Mouse (Mus musculus) erythroblast, embryonic 14.5 days (primary cell): ENCODE measurements around the gene Dlx4.

ENCODE experiments used
- GATA1 ChIP-seq: IDR thresholded peaks from 2 replicates; pipeline ENCODE4 v1.6.1; 2012; ENCODE audit warnings: low read length, inconsistent platforms, mixed read lengths
- TAL1 ChIP-seq: IDR thresholded peaks from 3 replicates; pipeline ENCODE4 v1.6.1; 2012; ENCODE audit warnings: low read length, inconsistent platforms, mixed read lengths

DNA sequence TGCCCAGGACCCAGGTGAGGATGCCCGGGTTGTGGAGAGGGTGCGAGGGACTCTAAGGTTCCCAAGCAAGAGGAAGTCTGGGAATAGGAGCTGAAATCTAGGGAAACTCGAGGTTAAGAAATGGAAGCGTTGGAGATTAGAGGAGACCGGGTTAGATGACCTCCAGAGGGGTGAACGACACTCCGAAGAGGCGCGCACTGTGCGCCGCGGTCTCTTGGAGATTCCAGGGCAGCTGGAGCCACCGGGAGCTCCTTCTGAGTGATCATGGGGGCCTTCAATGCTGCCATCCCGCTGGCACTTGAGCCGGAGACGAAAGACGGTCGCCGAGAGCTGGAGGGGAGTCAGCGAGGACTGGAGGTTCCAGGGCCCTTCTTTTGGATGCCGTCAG is 25.4 kb downstream of the Dlx4 start:
- TF ChIP-seq TAL1, result no peak
- no peak for TF ChIP-seq GATA1
